Mouse (Mus musculus) hindbrain, postnatal 0 days (tissue): Measurements from ENCODE around the gene Cyp2j8. TPM values are rescaled to one million over a fixed set of nuclear protein-coding genes. Genes with fewer than 3 reads are reported as not detected.

ENCODE experiments used
- polyA plus RNA-seq: library from polyadenylated mRNA; unstranded; fragments of >200 nt; fragmentation: Nextera tagmentation; extraction: Ambion mirVana; gene quantifications from 2 replicates; pipeline ENCODE4 v1.2.1, GENCODE M21; 2015
- total RNA-seq: library from RNA; depleted of rRNA; stranded (reverse); fragments of >200 nt; gene quantifications from 2 replicates; pipeline ENCODE4 v1.2.3, GENCODE M21; 2014; rRNA removed

Cyp2j8 gene
- total and polyA plus RNA-seq, 2 experiments from 2014 or later: not detected

Other genes starting within 250 kb of the Cyp2j8 start
- not detected in 2 replicates for gene Cyp2j11, start 158.7 kb downstream of the Cyp2j8 start, total RNA-seq
- not detected in 2 replicates for gene Cyp2j11, start 158.7 kb downstream of the Cyp2j8 start, polyA plus RNA-seq
- gene Cyp2j6, start 46.3 kb upstream of the Cyp2j8 start, total RNA-seq: 9.1 and 9.3 TPM in 2 replicates
- 10.9 and 11.8 TPM in 2 replicates for gene Cyp2j6, start 46.3 kb upstream of the Cyp2j8 start, polyA plus RNA-seq
- gene Cyp2j9, start 84.2 kb upstream of the Cyp2j8 start, total RNA-seq: 19.9 and 26.1 TPM in 2 replicates
- gene Cyp2j9, start 84.2 kb upstream of the Cyp2j8 start, polyA plus RNA-seq: 21.2 and 23.9 TPM in 2 replicates
- gene Cyp2j5, start 156.8 kb upstream of the Cyp2j8 start, total RNA-seq: not detected in 2 replicates
- not detected in 2 replicates for gene Cyp2j5, start 156.8 kb upstream of the Cyp2j8 start, polyA plus RNA-seq